Mouse (Mus musculus): ENCODE results near the gene Cldn3. TPM values are rescaled to one million over a fixed set of nuclear protein-coding genes. Genes with fewer than 3 reads are reported as not detected.

Cldn3 gene
- polyA plus RNA-seq, 2 experiments: 8.8 to 18.3 TPM

- Histone ChIP-seq H3K27me3 (ENCODE audit: control insufficient read depth, insufficient read depth, low read length) (no peaks in the 10 kb centered on the region), H3K4me3 (replicated peaks; ENCODE audit: low read length) (no peak overlapping the region), H3K27ac (replicated peaks; ENCODE audit: low read depth, low read length) (no peak overlapping the region), H3K36me3 (ENCODE audit: control insufficient read depth, insufficient read depth, low read length) (no peaks in the 10 kb centered on the region), H3K4me2 (replicated peaks; ENCODE audit: low read depth, low read length, severe bottlenecking) (no peak overlapping the region), H3K9ac (ENCODE audit: low read depth, low read length, severe bottlenecking) (no peak overlapping the region), H3K4me1 (ENCODE audit: control insufficient read depth, insufficient read depth, low read length) (no peaks in the 10 kb centered on the region), H3K9me3 (ENCODE audit: control insufficient read depth, low read length) (no peaks in the 10 kb centered on the region)
- 70% methylated on average over 7 of the region's 7 CpGs for WGBS
- DNase-seq (ENCODE audit: low spot score) (no peak), ATAC-seq (ENCODE audit: low FRiP score, low read depth) (no peak)
- no peak for TF ChIP-seq POLR2A (IDR thresholded peaks at IDR 0.05; ENCODE audit: borderline replicate concordance, extremely low read depth, insufficient read depth, insufficient read length)
Measured at GRCm38 (mm10) chr5:134974294-134974693, 11.7 kb upstream of the Cldn3 start.

DNA sequence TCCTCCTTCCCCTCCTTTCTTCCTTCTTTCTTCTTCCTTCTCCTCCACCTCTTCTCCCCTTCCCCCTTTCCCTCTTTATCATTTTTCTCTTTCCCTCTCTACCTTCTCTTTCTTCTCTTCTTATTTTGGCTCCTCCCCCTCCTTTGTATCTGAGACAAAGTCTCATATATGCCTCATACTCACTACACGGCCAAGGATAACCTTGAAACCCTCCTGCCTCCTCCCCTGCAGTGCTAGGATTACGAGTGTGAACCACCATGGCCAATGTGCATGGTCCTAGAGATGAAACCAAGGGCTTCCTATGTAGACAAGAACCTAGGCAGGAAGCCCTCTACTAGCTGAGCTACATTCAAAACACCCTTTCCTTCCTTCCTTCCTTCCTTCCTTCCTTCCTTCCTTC, 11.1 kb upstream of the Cldn3 start:
- no peaks in the 10 kb centered on the region for H3K9me3 ChIP-seq (ENCODE audit: control insufficient read depth, low read length)
- H3K27ac ChIP-seq (replicated peaks; ENCODE audit: low read depth, low read length): no peak overlapping the region
- no peaks in the 10 kb centered on the region for H3K27me3 ChIP-seq (ENCODE audit: control insufficient read depth, insufficient read depth, low read length)
- no peak overlapping the region for H3K4me3 ChIP-seq (replicated peaks; ENCODE audit: low read length)
- TF ChIP-seq POLR2A (IDR thresholded peaks at IDR 0.05; ENCODE audit: borderline replicate concordance, extremely low read depth, insufficient read depth, insufficient read length): no peak
- no peak overlapping the region for H3K9ac ChIP-seq (ENCODE audit: low read depth, low read length, severe bottlenecking)
- H3K4me1 ChIP-seq (ENCODE audit: control insufficient read depth, insufficient read depth, low read length): no peaks in the 10 kb centered on the region
- H3K36me3 ChIP-seq (ENCODE audit: control insufficient read depth, insufficient read depth, low read length): no peaks in the 10 kb centered on the region
- WGBS: 55% methylated on average over 2 of the region's 2 CpGs
- DNase-seq (ENCODE audit: low spot score) (no peak), ATAC-seq (ENCODE audit: low FRiP score, low read depth) (no peak)
- no peak overlapping the region for H3K4me2 ChIP-seq (replicated peaks; ENCODE audit: low read depth, low read length, severe bottlenecking)

- Histone ChIP-seq H3K4me2 (replicated peaks; ENCODE audit: low read depth, low read length, severe bottlenecking) (no peak overlapping the region), H3K4me1 (ENCODE audit: control insufficient read depth, insufficient read depth, low read length) (no peaks in the 10 kb centered on the region), H3K27me3 (ENCODE audit: control insufficient read depth, insufficient read depth, low read length) (no peaks in the 10 kb centered on the region), H3K9me3 (ENCODE audit: control insufficient read depth, low read length) (no peaks in the 10 kb centered on the region), H3K4me3 (replicated peaks; ENCODE audit: low read length) (no peak overlapping the region), H3K9ac (ENCODE audit: low read depth, low read length, severe bottlenecking) (no peak overlapping the region), H3K36me3 (ENCODE audit: control insufficient read depth, insufficient read depth, low read length) (no peaks in the 10 kb centered on the region), H3K27ac (replicated peaks; ENCODE audit: low read depth, low read length) (no peak overlapping the region)
- DNase-seq (ENCODE audit: low spot score) (no peak), ATAC-seq (ENCODE audit: low FRiP score, low read depth) (no peak)
- no peak for TF ChIP-seq POLR2A (IDR thresholded peaks at IDR 0.05; ENCODE audit: borderline replicate concordance, extremely low read depth, insufficient read depth, insufficient read length)
- WGBS: 70% methylated on average over 2 of the region's 2 CpGs
Measured at GRCm38 (mm10) chr5:134976164-134976563, 9.8 kb upstream of the Cldn3 start.

DNA sequence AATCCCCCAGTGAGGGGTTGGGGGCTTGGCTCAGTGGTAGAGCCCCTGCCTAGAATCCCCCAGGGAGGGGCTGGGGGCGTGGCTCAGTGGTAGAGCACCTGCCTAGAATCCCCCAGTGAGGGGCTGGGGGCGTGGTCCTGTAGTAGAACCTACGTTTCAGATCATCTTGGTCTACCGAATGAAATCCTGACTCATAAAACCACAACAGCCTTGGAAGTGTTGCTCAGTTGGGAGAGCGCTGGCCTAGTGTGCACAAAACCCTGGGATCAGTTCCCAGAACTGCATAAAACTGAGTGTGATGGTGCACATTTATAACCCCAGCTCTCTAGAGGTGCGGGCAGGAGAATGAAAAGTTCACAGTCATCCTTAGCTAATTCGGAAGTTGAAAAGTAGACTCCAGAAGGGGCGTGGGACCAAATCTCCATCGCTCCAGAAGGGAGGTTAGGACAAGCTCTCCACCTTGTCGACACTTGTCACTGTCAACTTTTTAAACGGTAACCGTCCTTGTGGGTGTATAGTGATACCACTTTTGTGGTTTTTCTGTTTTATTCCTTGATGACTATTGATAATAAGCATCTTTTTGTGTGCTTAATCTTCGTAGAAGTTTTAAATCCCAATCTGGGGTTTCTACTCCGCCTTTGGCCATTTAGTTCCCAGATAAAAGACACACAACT, 9.3 kb upstream of the Cldn3 start:
- Histone ChIP-seq H3K4me2 (replicated peaks; ENCODE audit: low read depth, low read length, severe bottlenecking) (no peak overlapping the region), H3K36me3 (ENCODE audit: control insufficient read depth, insufficient read depth, low read length) (no peaks in the 10 kb centered on the region), H3K27me3 (ENCODE audit: control insufficient read depth, insufficient read depth, low read length) (no peaks in the 10 kb centered on the region), H3K4me3 (replicated peaks; ENCODE audit: low read length) (no peak overlapping the region), H3K4me1 (ENCODE audit: control insufficient read depth, insufficient read depth, low read length) (no peaks in the 10 kb centered on the region), H3K9ac (ENCODE audit: low read depth, low read length, severe bottlenecking) (no peak overlapping the region), H3K27ac (replicated peaks; ENCODE audit: low read depth, low read length) (no peak overlapping the region), H3K9me3 (ENCODE audit: control insufficient read depth, low read length) (no peaks in the 10 kb centered on the region)
- ATAC-seq (ENCODE audit: low FRiP score, low read depth): no peak
- no peak for DNase-seq (ENCODE audit: low spot score)
- WGBS: 81% methylated on average over 14 of the region's 14 CpGs
- TF ChIP-seq POLR2A (IDR thresholded peaks at IDR 0.05; ENCODE audit: borderline replicate concordance, extremely low read depth, insufficient read depth, insufficient read length): no peak

GRCm38 (mm10) chr5:134977837-134978236, 8.2 kb upstream of the Cldn3 start:
- no peaks in the 10 kb centered on the region for H3K9me3 ChIP-seq (ENCODE audit: control insufficient read depth, low read length)
- no peak overlapping the region for H3K27ac ChIP-seq (replicated peaks; ENCODE audit: low read depth, low read length)
- H3K4me2 ChIP-seq (replicated peaks; ENCODE audit: low read depth, low read length, severe bottlenecking): no peak overlapping the region
- ATAC-seq (ENCODE audit: low FRiP score, low read depth) (no peak), DNase-seq (ENCODE audit: low spot score) (no peak)
- no peaks in the 10 kb centered on the region for H3K4me1 ChIP-seq (ENCODE audit: control insufficient read depth, insufficient read depth, low read length)
- H3K27me3 ChIP-seq (ENCODE audit: control insufficient read depth, insufficient read depth, low read length): no peaks in the 10 kb centered on the region
- WGBS: 81% methylated on average over 4 of the region's 4 CpGs
- H3K36me3 ChIP-seq (ENCODE audit: control insufficient read depth, insufficient read depth, low read length): no peaks in the 10 kb centered on the region
- H3K4me3 ChIP-seq (replicated peaks; ENCODE audit: low read length): no peak overlapping the region
- no peak overlapping the region for H3K9ac ChIP-seq (ENCODE audit: low read depth, low read length, severe bottlenecking)
- TF ChIP-seq POLR2A (IDR thresholded peaks at IDR 0.05; ENCODE audit: borderline replicate concordance, extremely low read depth, insufficient read depth, insufficient read length): no peak

Data from limb, embryonic 14.5 days (tissue).